Mouse (Mus musculus): ENCODE measurements around the gene Slc16a11. TPM values are rescaled to one million over a fixed set of nuclear protein-coding genes. Genes with fewer than 3 reads are reported as not detected.

Slc16a11 gene
- 0.60 and 0.68 TPM in 2 replicates for polyA plus RNA-seq (2012; rRNA removed)

DNA sequence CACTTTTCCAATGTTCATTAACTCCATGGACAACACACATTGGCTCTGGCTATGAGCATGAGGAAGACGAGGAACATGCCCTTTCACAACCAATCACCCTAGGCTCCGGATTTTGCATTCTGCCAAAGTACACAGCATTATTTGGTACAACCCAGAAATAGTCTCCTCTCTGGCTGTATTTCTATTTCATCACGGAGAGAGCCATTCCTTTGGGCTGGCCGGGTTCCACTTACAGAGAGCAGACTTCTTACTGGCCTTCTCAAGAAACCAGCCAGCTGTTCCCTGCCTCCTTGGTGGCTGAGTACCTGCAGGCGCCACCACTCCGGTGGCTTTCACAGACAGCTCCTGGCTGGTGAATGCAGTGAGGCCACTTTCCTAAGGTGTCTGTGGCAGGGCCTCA, at the start of gene Slc16a11:
Gene Slc16a11 (plus strand): TSS at position 330 of the 400 bp plus-strand sequence.

DNA sequence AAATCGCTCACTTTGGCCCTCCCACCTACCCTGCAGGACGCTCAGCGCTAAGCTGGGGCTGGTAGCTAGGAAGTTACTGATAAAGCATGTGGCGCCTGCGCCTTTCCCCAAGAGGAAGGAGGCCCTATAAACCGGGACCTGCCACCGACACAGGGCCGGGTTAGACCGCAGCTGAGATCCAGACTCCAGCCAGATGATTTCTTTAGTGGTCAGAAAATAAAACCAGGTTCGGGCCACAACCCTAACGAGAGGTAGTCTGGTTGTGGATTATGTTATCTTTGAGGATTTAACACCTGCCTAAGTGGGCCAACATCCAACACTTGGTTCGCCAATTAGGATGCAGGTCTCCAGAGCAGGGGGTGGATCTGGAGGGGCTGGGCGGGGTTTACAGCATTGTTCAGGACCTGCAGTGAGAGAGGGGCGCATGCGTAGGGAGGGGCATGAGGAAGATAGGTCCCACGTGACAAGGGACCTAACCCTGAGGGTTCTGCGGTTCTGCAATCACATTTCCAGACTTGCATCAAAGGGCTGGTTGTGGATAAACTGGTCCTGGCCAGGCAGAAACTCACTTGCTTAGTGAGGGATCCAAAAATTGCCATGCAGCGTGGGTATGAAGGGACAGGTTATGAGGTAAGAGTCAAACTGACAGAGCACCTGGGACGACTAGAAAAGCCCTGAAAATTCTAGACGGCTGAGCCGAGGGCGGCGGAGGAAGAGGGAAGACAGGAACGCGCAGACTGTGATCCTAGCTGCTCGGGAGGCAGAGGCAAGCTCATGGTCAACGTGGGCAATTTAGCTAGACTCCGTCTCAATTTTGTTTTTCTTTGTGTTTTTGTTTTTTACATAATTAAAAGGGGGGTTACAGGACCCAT, 8.4 kb downstream of the Slc16a11 start, which contains the start of gene Slc16a13:
Gene Slc16a13 (minus strand): TSS at position 334 of the 872 bp plus-strand sequence.

DNA sequence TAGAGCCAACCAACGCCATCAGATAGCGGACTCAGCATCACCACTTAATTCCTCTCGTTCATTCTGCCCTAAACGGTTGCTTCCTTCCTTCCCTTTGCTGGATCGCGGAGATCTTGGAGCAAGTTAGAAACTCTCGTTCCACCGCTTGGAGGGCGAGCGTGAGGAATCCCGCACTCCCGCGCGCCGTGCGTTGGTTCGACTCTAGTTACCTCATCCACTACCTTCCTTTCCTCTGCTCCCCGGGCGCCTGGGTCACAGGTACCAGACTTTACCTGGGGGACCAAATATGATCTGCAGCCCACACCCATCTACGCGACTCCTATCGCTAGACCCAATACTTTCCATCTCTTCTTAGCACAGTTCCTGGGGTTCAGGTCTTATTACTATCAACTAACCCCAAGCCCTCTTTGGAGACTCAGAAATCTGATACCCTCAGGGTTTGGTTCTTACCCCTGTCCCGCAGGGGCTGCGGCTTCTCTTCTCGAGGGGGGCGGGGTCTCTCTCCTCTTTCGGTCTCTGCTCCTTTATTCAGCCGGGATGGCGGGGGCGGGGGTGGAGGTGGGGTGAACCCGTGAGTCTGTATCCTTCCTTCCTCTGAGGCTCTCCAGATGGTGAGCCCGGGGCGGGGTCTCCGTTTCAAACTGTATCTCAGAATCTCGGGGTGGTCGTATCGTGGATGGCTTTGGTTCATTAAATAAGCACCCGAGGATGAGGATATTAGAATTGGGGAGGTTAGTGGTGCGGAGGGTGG, 16.9 kb downstream of the Slc16a11 start, which contains the start of gene Bcl6b:
Gene Bcl6b (minus strand): TSS at position 539 of the 751 bp plus-strand sequence.

DNA sequence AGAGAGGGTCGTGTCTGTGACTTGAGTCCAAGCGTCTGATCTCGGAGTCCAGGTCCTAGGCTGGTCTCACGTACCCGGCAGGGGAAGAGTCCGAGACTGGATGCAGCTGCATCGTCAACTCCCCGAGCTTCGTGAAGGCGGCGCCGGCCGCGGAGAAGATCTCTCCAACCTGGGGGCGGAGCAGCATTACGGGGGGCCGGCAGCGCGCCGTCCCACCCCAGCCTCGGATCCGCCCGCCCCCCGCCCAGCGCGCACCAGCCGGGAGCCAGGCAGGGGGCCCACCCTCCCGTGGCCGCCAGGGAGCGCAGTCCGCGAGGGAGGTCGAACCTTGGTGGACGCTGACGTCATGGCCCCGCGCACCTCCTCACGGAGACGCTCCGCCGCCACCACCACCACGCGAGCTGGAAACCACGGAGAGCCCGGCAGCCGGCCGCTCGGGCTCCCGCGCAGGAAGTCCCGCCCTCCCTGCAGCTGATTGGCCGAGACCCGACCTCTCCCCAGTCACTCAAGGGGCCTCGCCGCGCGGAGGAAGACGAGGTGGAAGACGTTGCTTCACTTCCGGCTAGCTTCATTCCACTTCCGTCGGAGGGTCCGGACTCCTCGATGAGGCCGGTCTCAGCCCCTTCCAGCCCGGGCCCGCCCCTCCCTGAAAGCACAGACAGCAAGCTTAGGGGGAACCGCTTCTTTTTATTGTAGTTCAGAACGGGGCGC, 25.1 kb downstream of the Slc16a11 start, which contains the start of gene 0610010K14Rik:
Gene 0610010K14Rik (minus strand): TSS at position 458 of the 711 bp plus-strand sequence.

DNA sequence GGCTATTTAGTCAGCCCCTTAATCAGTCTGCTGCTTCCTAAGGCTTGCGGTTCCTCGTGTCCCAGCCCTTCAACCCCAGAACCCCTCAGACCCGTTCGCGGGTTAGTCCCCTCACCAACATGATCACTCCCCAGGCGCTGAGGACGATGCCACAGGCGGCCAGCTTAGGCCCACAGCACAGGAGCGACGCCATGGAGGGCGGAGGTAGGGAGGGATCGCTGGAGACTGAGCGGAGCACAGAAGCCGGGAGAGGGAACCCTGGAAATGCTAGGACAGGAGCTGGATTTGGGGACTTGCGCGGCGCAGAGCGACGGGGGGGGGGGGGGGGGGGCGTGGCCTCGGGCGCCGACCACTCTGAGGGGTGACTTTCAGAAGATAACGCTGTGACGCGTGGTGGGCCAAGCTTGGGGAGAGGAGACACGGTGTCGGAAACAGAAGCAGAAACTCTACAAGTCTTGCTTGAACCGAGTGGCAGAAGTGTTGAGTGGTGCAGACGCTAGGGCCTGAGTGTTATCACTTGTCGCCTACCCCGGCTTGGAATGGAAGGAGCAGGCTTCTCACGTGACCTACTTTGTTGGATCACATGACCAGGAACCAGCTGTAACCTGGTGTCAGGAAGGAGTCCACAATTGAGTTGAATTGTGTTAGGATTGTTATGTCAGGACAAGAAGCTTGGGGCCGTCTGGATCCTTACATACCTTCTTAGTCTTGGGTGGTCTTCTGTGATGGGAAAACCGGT, 27.2 kb downstream of the Slc16a11 start, which contains the start of the genes Gm21988 and Rnasek:
Gene Gm21988 (minus strand): TSS at position 290 of the 739 bp plus-strand sequence.
Gene Rnasek (minus strand): TSS at position 302 of the 739 bp plus-strand sequence.

DNA sequence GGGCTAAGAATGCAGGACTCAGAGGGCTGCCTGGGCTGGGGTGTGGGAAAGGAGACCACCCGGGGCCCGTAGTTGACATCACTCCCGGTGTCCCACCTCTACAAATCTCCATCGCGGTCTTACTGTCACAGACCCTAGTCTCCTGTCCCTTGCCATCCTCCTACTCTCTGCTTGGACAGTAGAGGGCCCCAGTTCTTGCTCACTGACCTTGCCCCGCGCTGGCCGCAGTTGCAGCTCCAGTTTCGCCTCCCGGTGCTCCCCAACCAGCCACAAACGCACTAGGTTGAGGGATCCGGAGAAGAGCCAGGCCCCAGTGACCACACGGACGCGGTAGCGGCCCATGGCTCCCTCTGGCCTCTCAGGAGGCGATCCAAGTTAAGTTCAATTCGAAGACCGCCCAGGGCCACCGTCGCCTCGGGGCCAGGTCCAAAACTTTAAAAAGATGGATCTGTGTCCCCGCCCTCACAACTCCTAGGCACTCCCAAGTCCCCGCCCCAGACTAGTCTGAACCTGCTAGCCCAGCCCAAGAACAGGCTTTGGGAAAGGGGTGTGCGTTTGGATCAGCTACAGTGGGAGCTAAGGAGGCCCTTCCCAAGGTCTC, 42.5 kb downstream of the Slc16a11 start, which contains the start of gene Alox12:
Gene Alox12 (minus strand): TSS at position 423 of the 601 bp plus-strand sequence.

Other genes starting within 250 kb of the Slc16a11 start
- gene Cldn7, start 248.0 kb upstream of the Slc16a11 start, polyA plus RNA-seq (2012; rRNA removed): 1.4 and 2.3 TPM in 2 replicates
- gene Ctdnep1, start 231.6 kb upstream of the Slc16a11 start, polyA plus RNA-seq (2012; rRNA removed): 30.6 and 33.9 TPM in 2 replicates
- 41.7 and 49.0 TPM in 2 replicates for gene Elp5, start 230.2 kb upstream of the Slc16a11 start, polyA plus RNA-seq (2012; rRNA removed)
- 131 and 138 TPM in 2 replicates for gene Gabarap, start 221.6 kb upstream of the Slc16a11 start, polyA plus RNA-seq (2012; rRNA removed)
- 16.3 and 17.2 TPM in 2 replicates for gene Phf23, start 217.0 kb upstream of the Slc16a11 start, polyA plus RNA-seq (2012; rRNA removed)
- gene Dvl2, start 212.2 kb upstream of the Slc16a11 start, polyA plus RNA-seq (2012; rRNA removed): 3.2 and 4.6 TPM in 2 replicates
- 38.0 and 43.1 TPM in 2 replicates for gene Acadvl, start 197.3 kb upstream of the Slc16a11 start, polyA plus RNA-seq (2012; rRNA removed)
- gene Dlg4, start 195.8 kb upstream of the Slc16a11 start, polyA plus RNA-seq (2012; rRNA removed): 2.0 TPM in 2 replicates
- gene Asgr1, start 158.7 kb upstream of the Slc16a11 start, polyA plus RNA-seq (2012; rRNA removed): 1.9 and 2.0 TPM in 2 replicates
- gene Asgr2, start 120.1 kb upstream of the Slc16a11 start, polyA plus RNA-seq (2012; rRNA removed): 9.6 and 12.5 TPM in 2 replicates
- gene Mgl2, start 82.4 kb upstream of the Slc16a11 start, polyA plus RNA-seq (2012; rRNA removed): 1.5 and 1.9 TPM in 2 replicates
- 0.20 and 0.33 TPM in 2 replicates for gene Clec10a, start 56.6 kb upstream of the Slc16a11 start, polyA plus RNA-seq (2012; rRNA removed)
- gene Slc16a13, start 8.3 kb downstream of the Slc16a11 start, polyA plus RNA-seq (2012; rRNA removed): 2.8 and 3.8 TPM in 2 replicates
- gene Bcl6b, start 17.0 kb downstream of the Slc16a11 start, polyA plus RNA-seq (2012; rRNA removed): 1.5 TPM in 2 replicates
- gene 0610010K14Rik, start 25.2 kb downstream of the Slc16a11 start, polyA plus RNA-seq (2012; rRNA removed): 58.8 and 61.0 TPM in 2 replicates
- 4.6 and 4.7 TPM in 2 replicates for gene Gm21988, start 27.1 kb downstream of the Slc16a11 start, polyA plus RNA-seq (2012; rRNA removed)
- gene Rnasek, start 27.1 kb downstream of the Slc16a11 start, polyA plus RNA-seq (2012; rRNA removed): 26.1 and 36.4 TPM in 2 replicates
- gene Alox12, start 42.6 kb downstream of the Slc16a11 start, polyA plus RNA-seq (2012; rRNA removed): 10.1 and 11.5 TPM in 2 replicates
- gene Alox12e, start 109.9 kb downstream of the Slc16a11 start, polyA plus RNA-seq (2012; rRNA removed): 0.06 and 0.07 TPM in 2 replicates
- gene Alox15, start 139.3 kb downstream of the Slc16a11 start, polyA plus RNA-seq (2012; rRNA removed): 0.78 and 0.97 TPM in 2 replicates
- 9.3 and 10.8 TPM in 2 replicates for gene Pelp1, start 197.3 kb downstream of the Slc16a11 start, polyA plus RNA-seq (2012; rRNA removed)
- 16.2 and 19.8 TPM in 2 replicates for gene Arrb2, start 219.9 kb downstream of the Slc16a11 start, polyA plus RNA-seq (2012; rRNA removed)
- 13.8 and 13.9 TPM in 2 replicates for gene Med11, start 239.2 kb downstream of the Slc16a11 start, polyA plus RNA-seq (2012; rRNA removed)
- gene Zmynd15, start 246.7 kb downstream of the Slc16a11 start, polyA plus RNA-seq (2012; rRNA removed): 0.29 and 0.30 TPM in 2 replicates
- gene Cxcl16, start 247.2 kb downstream of the Slc16a11 start, polyA plus RNA-seq (2012; rRNA removed): 0.85 and 1.2 TPM in 2 replicates